Mouse (Mus musculus) bone marrow, adult 2 months (tissue): ENCODE results near the gene Camkmt.

Experiments
- CTCF ChIP-seq: fragments of 200-500 bp; IDR thresholded peaks from 2 replicates; pipeline ENCODE4 v1.5.1; 2011; ENCODE audit warnings: low read length, control low read depth; ENCODE audit not compliant: control insufficient read depth, insufficient read depth
- POLR2A ChIP-seq: fragments of 200-500 bp; IDR thresholded peaks from 2 replicates; pipeline ENCODE4 v1.6.1; 2011; ENCODE audit warnings: low read depth, mild to moderate bottlenecking, control low read depth, low read length, borderline replicate concordance; ENCODE audit not compliant: control insufficient read depth

- no peak for TF ChIP-seq POLR2A
- TF ChIP-seq CTCF = no peak
Measured at GRCm38 (mm10) chr17:85171951-85172350, 81.6 kb downstream of the Camkmt start.
